Mouse (Mus musculus) embryonic facial prominence, embryonic 13.5 days (tissue): ENCODE measurements around the gene Smpd3. TPM values are rescaled to one million over a fixed set of nuclear protein-coding genes. Genes with fewer than 3 reads are reported as not detected.
A peak's percentile ranks its signal among the peaks of the same experiment; 100 is the strongest.
"Not testable (repeated sequence)": the region's sequence is repeated elsewhere in the genome, so short reads cannot be mapped to it uniquely, and the experiment has no call there.

ENCODE experiments used
- ATAC-seq: fragments of 200-750 bp; cut with Nextera tagmentation; 2 replicates; pipeline ENCODE4 v1.8.0; 2017; ENCODE audit warnings: low read depth; ENCODE audit not compliant: insufficient number of reproducible peaks, insufficient read depth, low FRiP score, low TSS enrichment
- H3K27ac ChIP-seq: fragments of 300-500 bp; sonication (generic); 2 replicates; pipeline ENCODE4 v1.5.1; 2015; ENCODE audit warnings: moderate library complexity, mild to moderate bottlenecking, inconsistent platforms
- H3K27me3 ChIP-seq: fragments of 300-500 bp; sonication (generic); 2 replicates; pipeline ENCODE4 v1.6.1; 2015; ENCODE audit warnings: mild to moderate bottlenecking, inconsistent platforms
- H3K36me3 ChIP-seq: fragments of 300-500 bp; sonication (generic); 2 replicates; pipeline ENCODE4 v1.6.1; 2015; ENCODE audit warnings: mild to moderate bottlenecking, inconsistent platforms
- H3K4me1 ChIP-seq: fragments of 300-500 bp; sonication (generic); 2 replicates; pipeline ENCODE4 v1.6.1; 2015; ENCODE audit warnings: inconsistent platforms
- H3K4me2 ChIP-seq: fragments of 300-500 bp; sonication (generic); 2 replicates; pipeline ENCODE4 v1.6.1; 2015; ENCODE audit warnings: moderate library complexity, mild to moderate bottlenecking, inconsistent platforms
- H3K4me3 ChIP-seq: fragments of 300-500 bp; sonication (generic); 2 replicates; pipeline ENCODE4 v1.5.1; 2015; ENCODE audit warnings: mild to moderate bottlenecking, inconsistent platforms
- H3K9ac ChIP-seq: fragments of 300-500 bp; sonication (generic); 2 replicates; pipeline ENCODE4 v1.6.1; 2015; ENCODE audit warnings: mild to moderate bottlenecking, inconsistent platforms
- H3K9me3 ChIP-seq: fragments of 300-500 bp; sonication (generic); 2 replicates; pipeline ENCODE4 v1.6.1; 2016; ENCODE audit warnings: inconsistent platforms
- WGBS: fragments of 180-500 bp; shearing (Covaris S2); methylation state at CpG from one replicate; pipeline ENCODE4 v1.1.7; 2015; ENCODE audit warnings: mixed read lengths; 5-methylcytosine and 5-hydroxymethylcytosine counted together
- polyA plus RNA-seq: library from polyadenylated mRNA; unstranded; fragments of >200 nt; fragmentation: Nextera tagmentation; extraction: Ambion mirVana; gene quantifications from 2 replicates; pipeline ENCODE4 v1.2.1, GENCODE M21; 2015

Smpd3 gene
- polyA plus RNA-seq, 1 experiment from 2014 or later = 19.5 TPM

- 76% methylated on average over 7 of the region's 7 CpGs for WGBS
- no peak overlapping the region for H3K4me3 ChIP-seq
- H3K9me3 ChIP-seq = no peaks in the 10 kb centered on the region
- no peaks in the 10 kb centered on the region; the same call in 1 of the 2 replicates for H3K27me3 ChIP-seq
- no peak overlapping the region for H3K4me2 ChIP-seq
- peaks cover 6% of the 10 kb centered on the region for H3K4me1 ChIP-seq
- H3K36me3 ChIP-seq = no peaks in the 10 kb centered on the region
- H3K9ac ChIP-seq = no peak overlapping the region
- H3K27ac ChIP-seq = peak overlapping the region; percentile 41; the same call in 1 of the 2 replicates
- ATAC-seq = no peak
Observed at GRCm38 (mm10) chr8:106321434-106321833, 16.4 kb downstream of the Smpd3 start.

GRCm38 (mm10) chr8:106320002-106320401 lies 17.8 kb downstream of the Smpd3 start:
- Histone ChIP-seq H3K4me3 (no peak overlapping the region), H3K9ac (no peak overlapping the region), H3K4me1 (peaks cover 6% of the 10 kb centered on the region), H3K27me3 (no peaks in the 10 kb centered on the region), H3K36me3 (no peaks in the 10 kb centered on the region), H3K4me2 (no peak overlapping the region), H3K9me3 (no peaks in the 10 kb centered on the region), H3K27ac (no peak overlapping the region)
- ATAC-seq = no peak
- WGBS = 78% methylated on average over 6 of the region's 6 CpGs

- Histone ChIP-seq H3K27ac (no peak overlapping the region), H3K4me1 (peaks cover 6% of the 10 kb centered on the region), H3K4me2 (no peak overlapping the region), H3K9ac (no peak overlapping the region), H3K4me3 (no peak overlapping the region), H3K27me3 (no peaks in the 10 kb centered on the region), H3K9me3 (no peaks in the 10 kb centered on the region), H3K36me3 (no peaks in the 10 kb centered on the region)
- no peak for ATAC-seq
- WGBS = 78% methylated on average over 4 of the region's 4 CpGs
Observed at GRCm38 (mm10) chr8:106317091-106317490, 20.7 kb downstream of the Smpd3 start.

DNA sequence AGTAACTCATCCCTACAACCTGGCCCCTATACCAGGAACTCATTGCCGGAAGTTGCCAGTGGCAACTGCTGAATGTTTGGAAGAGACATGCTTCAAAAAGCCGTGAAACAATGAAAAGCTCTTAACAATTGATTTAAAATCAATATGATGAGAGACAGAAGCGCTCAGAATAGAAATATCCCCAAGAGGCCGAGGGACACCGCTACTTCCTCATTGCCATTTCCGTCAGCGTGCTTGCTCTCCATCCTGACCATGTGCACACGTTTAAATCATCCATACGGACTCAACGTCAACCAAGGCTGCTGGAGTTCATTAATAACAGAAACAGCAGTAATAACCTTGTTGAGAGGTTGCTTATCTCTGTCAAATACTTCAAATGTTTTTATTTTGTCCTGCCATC lies 21.3 kb downstream of the Smpd3 start:
- Histone ChIP-seq H3K27ac (no peak overlapping the region), H3K9me3 (no peaks in the 10 kb centered on the region), H3K4me3 (no peak overlapping the region), H3K9ac (no peak overlapping the region), H3K4me1 (peaks cover 4% of the 10 kb centered on the region), H3K36me3 (no peaks in the 10 kb centered on the region), H3K4me2 (no peak overlapping the region), H3K27me3 (no peaks in the 10 kb centered on the region)
- WGBS = 71% methylated on average over 10 of the region's 10 CpGs
- ATAC-seq = no peak

DNA sequence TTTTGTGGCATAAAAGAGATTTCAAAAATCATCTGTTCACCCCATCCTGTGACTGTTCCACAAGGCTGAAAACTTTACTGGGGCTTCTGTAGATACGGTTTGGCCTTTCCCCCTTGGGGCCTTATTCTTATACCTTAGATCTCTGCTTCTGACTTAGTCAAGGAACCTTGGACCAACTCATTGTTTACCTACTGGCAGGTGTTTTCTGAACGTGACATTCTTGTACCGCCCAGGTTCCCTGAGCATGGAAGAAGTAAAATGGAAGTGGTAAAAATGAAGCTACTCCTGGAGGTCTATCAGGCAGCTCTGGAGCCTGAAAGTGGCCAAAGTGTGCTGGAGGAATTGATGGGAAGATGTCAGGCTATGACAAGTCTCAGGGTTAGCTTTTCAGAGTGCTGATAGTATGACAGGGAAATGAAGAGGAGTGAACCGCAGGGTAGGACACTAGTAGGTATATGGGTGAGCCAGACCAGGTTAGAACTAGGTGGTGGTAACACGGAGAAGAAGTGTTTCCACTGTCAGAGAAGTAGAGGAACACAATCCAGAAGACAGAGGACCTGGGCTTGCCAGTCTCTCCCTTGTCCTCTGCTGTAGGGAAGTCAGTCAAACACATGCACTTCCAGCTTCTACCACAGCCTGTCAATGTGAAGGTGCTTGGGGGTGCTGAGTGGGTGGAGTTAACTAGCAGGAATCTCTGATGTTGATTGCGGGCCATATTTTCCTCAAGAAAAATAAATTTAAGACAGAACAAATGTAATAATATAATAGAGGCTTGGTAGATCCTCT lies 22.2 kb downstream of the Smpd3 start:
- WGBS = 88% methylated on average over 6 of the region's 6 CpGs
- Histone ChIP-seq H3K27ac (no peak overlapping the region), H3K36me3 (no peaks in the 10 kb centered on the region), H3K9me3 (no peaks in the 10 kb centered on the region), H3K9ac (no peak overlapping the region), H3K4me2 (no peak overlapping the region), H3K4me3 (no peak overlapping the region), H3K27me3 (no peaks in the 10 kb centered on the region), H3K4me1 (no peaks in the 10 kb centered on the region)
- no peak for ATAC-seq

GRCm38 (mm10) chr8:106313799-106314198 lies 24.0 kb downstream of the Smpd3 start:
- ATAC-seq = no peak
- no peaks in the 10 kb centered on the region for H3K9me3 ChIP-seq
- H3K4me1 ChIP-seq = no peaks in the 10 kb centered on the region
- H3K27me3 ChIP-seq = no peaks in the 10 kb centered on the region
- no peak overlapping the region for H3K4me3 ChIP-seq
- H3K27ac ChIP-seq = no peak overlapping the region
- 56% methylated on average over 2 of the region's 2 CpGs for WGBS
- H3K4me2 ChIP-seq = no peak overlapping the region
- H3K36me3 ChIP-seq = no peaks in the 10 kb centered on the region
- no peak overlapping the region for H3K9ac ChIP-seq

GRCm38 (mm10) chr8:106313120-106313737 lies 24.6 kb downstream of the Smpd3 start:
- H3K9me3 ChIP-seq = no peaks in the 10 kb centered on the region
- no peaks in the 10 kb centered on the region for H3K4me1 ChIP-seq
- no peaks in the 10 kb centered on the region for H3K36me3 ChIP-seq
- 79% methylated on average over 6 of the region's 6 CpGs for WGBS
- no peak for ATAC-seq
- H3K27ac ChIP-seq = no peak overlapping the region
- H3K4me3 ChIP-seq = no peak overlapping the region
- no peak overlapping the region for H3K4me2 ChIP-seq
- no peaks in the 10 kb centered on the region for H3K27me3 ChIP-seq
- no peak overlapping the region for H3K9ac ChIP-seq

GRCm38 (mm10) chr8:106311967-106312366 lies 25.8 kb downstream of the Smpd3 start:
- no peak for ATAC-seq
- Histone ChIP-seq H3K27me3 (no peaks in the 10 kb centered on the region), H3K36me3 (no peaks in the 10 kb centered on the region), H3K4me3 (no peak overlapping the region), H3K9ac (no peak overlapping the region), H3K27ac (no peak overlapping the region), H3K4me2 (no peak overlapping the region), H3K9me3 (no peaks in the 10 kb centered on the region), H3K4me1 (no peaks in the 10 kb centered on the region)
- 95% methylated on average over 1 of the region's 1 CpGs for WGBS

- H3K27ac ChIP-seq = no peak overlapping the region
- H3K4me2 ChIP-seq = no peak overlapping the region
- no peak for ATAC-seq
- no peak overlapping the region for H3K4me3 ChIP-seq
- H3K36me3 ChIP-seq = no peaks in the 10 kb centered on the region
- no peaks in the 10 kb centered on the region for H3K4me1 ChIP-seq
- WGBS = 89% methylated on average over 5 of the region's 5 CpGs
- H3K9ac ChIP-seq = no peak overlapping the region
- H3K27me3 ChIP-seq = no peaks in the 10 kb centered on the region
- H3K9me3 ChIP-seq = no peaks in the 10 kb centered on the region
Observed at GRCm38 (mm10) chr8:106310026-106310652, 27.6 kb downstream of the Smpd3 start.

DNA sequence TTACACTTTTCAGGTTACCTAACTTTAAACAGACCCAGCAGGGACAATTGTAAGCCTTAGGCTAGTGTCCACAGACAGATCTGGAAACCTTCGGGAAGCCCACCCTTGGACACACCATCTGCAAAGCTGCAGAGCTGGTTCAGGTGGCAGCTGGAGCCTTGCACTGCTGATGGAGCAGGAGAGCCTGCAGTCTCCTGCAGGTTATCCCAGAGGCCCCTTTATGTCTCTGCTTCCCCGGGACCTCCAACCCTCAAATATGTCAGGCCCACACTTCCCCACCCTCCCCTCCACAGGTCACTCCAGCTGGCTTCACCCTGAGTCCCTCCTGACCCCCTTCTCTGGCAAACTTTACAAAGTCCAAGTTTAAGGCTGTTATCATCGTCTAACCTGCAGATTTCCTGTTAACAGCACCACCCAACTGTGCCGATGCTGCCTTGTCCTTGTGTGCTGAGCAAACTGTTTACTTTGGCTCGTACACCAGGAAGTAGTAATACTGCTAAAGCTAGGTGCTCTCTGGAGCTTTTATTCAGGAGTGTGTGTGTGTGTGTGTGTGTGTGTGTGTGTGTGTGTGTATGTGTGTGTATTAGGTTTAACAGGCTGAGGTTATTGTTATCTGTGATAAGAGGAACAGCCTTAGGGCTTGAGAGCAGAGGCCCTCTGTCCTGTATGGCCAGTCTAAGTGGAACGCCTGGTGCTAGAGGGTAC lies 29.6 kb downstream of the Smpd3 start:
- H3K27me3 ChIP-seq, H3K4me1 ChIP-seq, H3K4me2 ChIP-seq, H3K9ac ChIP-seq, ATAC-seq, H3K36me3 ChIP-seq, H3K9me3 ChIP-seq, H3K27ac ChIP-seq, H3K4me3 ChIP-seq: not testable (repeated sequence)
- whole genome bisulfite sequencing = 58% methylated on average over 6 of the region's 6 CpGs

DNA sequence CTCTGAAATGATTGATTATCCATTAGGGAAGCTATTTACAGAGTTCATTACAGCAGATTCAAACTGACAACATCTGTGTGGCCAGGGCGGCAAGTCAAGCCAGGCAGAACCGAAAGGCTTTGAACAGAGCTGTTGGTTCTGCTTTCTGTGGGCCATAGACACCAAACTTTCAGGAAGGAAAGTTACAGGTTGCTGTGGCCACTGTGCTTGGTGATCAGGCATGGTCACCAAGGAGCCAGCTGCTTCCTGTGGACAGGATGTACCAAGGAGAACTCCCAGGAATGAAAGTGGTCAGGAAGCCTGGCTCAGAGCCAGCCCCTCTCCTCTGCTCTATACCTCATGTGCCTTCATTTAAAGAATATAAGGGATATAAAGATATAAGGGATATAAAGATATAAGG lies 30.2 kb downstream of the Smpd3 start:
- H3K4me2 ChIP-seq = no peak overlapping the region
- H3K4me1 ChIP-seq = no peaks in the 10 kb centered on the region
- 71% methylated on average over 2 of the region's 2 CpGs for WGBS
- H3K4me3 ChIP-seq = no peak overlapping the region
- H3K9me3 ChIP-seq = no peaks in the 10 kb centered on the region
- H3K9ac ChIP-seq = no peak overlapping the region
- no peak for ATAC-seq
- no peaks in the 10 kb centered on the region for H3K27me3 ChIP-seq
- no peak overlapping the region for H3K27ac ChIP-seq
- no peaks in the 10 kb centered on the region for H3K36me3 ChIP-seq
